Mouse (Mus musculus) small intestine, adult 2 months (tissue): ENCODE measurements around the gene Phf2.

Source experiments
- CTCF ChIP-seq: fragments of 200-500 bp; IDR thresholded peaks from 2 replicates; pipeline ENCODE4 v1.5.1; 2012; ENCODE audit warnings: low read depth, mild to moderate bottlenecking, control low read depth, inconsistent platforms, low read length, moderate library complexity, mixed read lengths; ENCODE audit not compliant: insufficient replicate concordance, insufficient read length; ENCODE audit errors: extremely low read depth
- POLR2A ChIP-seq: fragments of 200-500 bp; IDR thresholded peaks from 2 replicates; pipeline ENCODE4 v1.6.1; 2012; ENCODE audit warnings: low read depth, mild to moderate bottlenecking, control low read depth, inconsistent platforms, low read length, moderate library complexity

- TF ChIP-seq CTCF (no peak), POLR2A (no peak)
Observed at GRCm38 (mm10) chr13:48841905-48842592, 28.9 kb downstream of the Phf2 start.
